Mouse (Mus musculus) left cerebral cortex, postnatal 36 days (tissue): ENCODE results near the gene Pdcd5. TPM values are rescaled to one million over a fixed set of nuclear protein-coding genes. Genes with fewer than 3 reads are reported as not detected.

ENCODE experiments used
- DNase-seq, 2 experiments: peaks; one replicate each; pipeline ENCODE4 v3.0.0; 2021 to 2022; ENCODE audit warnings: low spot score in 2 of 2, mixed read lengths in 1 of 2
- intact Hi-C: fragments of 180-260 bp; cut with DNase I; formaldehyde crosslinking; loops from one replicate; pipeline ENCODE4 v1.15.1; 2025
- total RNA-seq, 2 experiments: library from RNA; stranded (reverse); gene quantifications; 2 replicates each; pipeline ENCODE4 v1.2.3; 2021

Pdcd5 gene
- total RNA-seq, 2 experiments from 2014 or later = 69.4 to 71.6 TPM

DNA sequence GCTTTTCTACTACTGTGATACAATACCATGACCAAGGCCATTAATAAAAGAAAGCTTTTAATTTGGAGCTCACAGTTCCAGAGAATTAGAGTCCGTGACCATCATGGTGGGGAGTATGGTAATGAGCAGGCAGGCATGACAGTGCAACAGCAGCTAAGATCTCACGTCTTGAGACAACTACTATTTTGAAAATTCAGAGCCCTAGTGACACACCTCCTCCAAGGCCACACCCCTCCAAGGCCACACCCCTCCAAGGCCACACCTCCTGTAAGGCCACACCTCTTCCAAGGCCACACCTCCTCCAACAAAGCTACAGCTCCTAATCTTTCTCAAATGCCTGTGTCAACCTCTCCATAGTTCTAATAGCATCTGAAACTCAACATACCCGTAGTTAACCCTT is 1.8 kb upstream of the Pdcd5 start:
- intact Hi-C loops = loop anchor here (5.0 kb wide), 1 partner anchor 153 kb away; the partner anchor contains the start of gene Zfp507
- no peak for DNase-seq

DNA sequence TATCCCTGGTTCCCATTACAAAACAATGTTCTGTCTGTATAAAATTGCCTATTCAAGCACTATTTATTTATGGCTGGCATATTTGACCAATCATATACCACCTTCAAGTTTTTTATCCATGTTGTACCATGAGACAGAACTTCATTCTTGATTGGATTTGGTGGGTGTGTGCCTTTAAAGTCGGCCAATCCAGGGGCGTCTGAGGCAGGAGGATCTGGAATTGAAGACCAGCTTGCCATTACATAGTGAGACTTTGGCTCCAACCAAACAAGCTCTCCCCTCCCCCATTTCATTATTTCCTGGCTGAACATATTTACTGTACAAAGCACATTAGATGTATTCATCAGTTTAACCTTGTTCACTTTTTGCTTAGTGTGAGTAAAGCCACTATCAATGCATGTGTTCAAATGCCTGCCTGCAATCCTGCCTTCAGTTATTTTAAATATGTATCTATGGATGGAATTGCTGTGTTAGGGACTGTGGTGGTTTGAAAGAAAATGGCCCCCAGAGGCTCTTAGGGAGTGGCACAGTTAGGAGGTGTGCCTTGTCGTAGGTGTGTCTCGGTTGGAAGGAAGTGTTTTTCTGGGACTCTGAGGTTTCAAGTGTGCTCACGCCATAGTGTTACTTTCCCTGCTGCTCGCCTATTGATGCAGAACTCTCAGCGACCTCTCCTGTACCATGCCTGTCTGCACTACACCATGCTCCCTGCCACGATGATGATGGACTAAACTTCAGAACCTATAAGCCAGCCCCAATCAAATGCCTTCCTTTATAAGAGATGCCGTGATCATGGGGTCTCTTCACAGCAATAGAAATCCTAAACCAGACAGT is 1.1 kb upstream of the Pdcd5 start:
- intact Hi-C loops = loop anchor here (5.0 kb wide), 1 partner anchor 154 kb away; the partner anchor contains the start of gene Zfp507
- no peak for DNase-seq

DNA sequence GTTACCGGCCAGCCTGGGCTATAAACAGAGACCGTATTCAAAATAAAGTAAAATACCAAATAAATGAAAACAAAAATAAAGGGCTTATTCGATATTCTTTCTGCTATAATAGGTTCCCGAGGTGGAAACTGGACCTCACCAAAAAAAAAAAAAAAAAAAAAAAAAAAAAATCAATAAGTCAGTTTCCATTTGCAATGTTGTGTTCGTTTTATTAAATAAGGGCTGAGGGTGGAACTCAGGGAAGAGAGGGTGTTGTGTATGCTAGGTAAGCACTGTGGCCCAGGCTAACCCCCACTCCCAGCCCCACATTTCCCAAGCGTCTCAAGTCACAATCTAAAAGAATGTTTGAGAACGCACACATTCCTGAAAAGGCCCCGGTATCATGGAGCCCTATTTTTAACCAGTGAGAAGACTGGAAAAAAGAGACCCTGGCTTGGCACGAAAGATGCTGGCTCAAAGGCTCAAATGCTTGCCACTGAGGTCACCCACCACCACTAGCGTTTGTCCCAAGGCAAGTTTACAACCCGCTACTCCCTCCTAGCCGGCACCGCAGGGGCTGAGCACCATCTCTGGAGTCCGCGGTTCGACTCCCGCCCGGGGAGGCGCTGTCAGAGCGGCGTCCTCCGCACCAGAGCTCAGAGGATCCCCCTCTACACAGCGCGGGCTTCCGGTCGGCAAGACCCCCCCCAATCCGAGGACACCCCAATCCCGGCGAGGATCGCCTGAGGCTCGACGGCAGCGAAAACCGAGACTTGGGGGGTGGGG is 822 bp downstream of the Pdcd5 start:
- DNase-seq = no peak
- intact Hi-C loops = loop anchor here (5.0 kb wide), 1 partner anchor 156 kb away; the partner anchor contains the start of gene Zfp507

DNA sequence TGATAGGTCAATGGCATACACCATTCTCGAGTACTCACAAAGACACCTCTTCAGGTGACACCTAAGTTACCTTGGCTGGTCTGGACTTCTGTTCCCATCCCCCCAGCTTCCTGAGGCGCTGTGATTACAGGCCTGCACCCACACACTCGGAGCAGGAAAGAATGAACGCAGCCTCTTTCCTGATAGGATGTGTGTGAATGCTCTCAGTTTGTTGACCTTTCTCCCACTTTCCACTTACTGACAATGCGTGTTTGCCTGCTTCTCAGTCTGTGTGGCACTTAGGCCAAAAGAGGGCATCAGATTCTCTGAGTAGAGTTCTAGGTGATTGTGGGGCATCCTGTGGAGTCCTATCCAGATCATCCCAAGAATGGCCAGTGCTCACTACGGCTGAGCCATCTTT is 7.2 kb downstream of the Pdcd5 start:
- DNase-seq = no peak
- intact Hi-C loops = no loop called here

DNA sequence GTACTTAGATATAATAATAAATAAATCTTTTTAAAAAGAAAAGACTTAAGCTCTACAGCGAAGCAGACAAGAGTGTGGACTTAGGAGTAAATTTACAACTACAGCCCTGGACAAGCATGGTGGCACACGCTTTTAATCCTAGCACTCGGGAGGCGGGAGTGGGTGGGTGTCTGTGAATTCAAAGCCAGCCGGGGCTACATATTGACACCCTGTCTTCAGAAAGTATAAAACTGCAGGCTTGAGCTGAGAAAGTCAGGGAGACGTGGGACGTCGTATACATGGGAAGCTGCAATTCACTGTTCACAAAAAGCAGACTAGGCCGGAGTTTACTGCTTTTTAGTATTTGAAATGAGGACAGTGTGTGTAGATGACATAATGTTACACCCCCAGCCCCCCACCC is 10.4 kb downstream of the Pdcd5 start:
- DNase-seq = no peak
- intact Hi-C loops = loop anchor here (5.0 kb wide), 1 partner anchor 90 kb away; no protein-coding TSS in a partner anchor

DNA sequence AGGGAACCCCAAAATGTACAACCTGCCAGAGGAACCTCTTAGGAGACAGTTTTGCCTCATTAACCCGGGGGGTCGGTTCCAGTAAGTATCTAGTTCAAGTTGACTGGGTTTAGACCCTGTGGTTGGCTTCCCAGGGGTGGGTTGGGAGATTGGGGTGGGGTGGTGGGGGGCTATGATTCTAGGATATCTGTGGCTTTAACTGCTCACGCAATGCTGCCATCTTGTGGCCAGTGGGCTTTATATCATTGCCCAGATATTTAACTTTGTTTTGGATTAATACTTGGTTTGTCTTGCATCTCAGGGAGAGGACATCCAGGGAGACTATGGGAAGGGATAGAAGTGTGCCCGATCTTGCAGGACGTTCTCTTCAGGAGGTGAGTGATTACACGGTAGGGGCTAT is 11.1 kb downstream of the Pdcd5 start:
- intact Hi-C loops = loop anchor here (5.0 kb wide), 1 partner anchor 89 kb away; no protein-coding TSS in a partner anchor
- DNase-seq = no peak

DNA sequence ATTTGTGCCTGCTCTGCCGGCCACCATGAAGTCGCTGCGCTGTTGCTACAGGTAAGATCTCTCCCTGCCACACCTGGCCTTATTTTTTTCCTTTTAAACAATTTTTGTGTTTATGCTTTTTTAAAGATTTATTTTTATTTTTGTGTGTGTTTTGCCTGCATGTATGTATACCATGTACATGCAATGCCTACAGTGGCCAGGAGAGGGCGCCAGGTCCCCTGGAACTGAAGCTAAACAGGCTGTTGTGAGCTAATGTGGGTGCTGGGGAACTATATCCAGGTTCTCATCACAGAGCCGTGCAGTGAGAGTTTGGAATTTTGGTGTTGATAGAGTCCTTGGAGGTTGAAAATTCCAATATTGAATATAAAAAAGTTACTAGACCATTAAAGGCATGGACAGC is 18.8 kb downstream of the Pdcd5 start:
- intact Hi-C loops = no loop called here
- no peak for DNase-seq

DNA sequence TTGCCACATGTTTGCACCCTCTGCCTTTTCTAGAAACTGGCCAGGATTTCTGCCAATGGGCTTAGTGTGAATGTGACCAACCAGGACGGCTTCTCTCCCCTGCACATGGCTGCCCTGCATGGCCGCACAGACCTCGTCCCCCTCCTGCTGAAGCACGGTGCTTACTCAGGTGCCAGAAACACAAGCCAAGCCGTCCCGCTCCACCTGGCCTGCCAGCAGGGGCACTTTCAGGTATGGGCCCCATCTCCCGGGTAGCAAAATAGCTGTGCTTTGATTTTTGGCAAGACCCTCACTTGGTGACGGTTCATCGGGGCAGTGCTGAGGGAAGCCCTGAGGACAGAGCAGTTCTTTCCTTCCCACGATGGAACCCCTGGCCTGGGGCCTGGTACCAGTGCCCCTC is 19.9 kb downstream of the Pdcd5 start:
- DNase-seq = no peak
- intact Hi-C loops = no loop called here

DNA sequence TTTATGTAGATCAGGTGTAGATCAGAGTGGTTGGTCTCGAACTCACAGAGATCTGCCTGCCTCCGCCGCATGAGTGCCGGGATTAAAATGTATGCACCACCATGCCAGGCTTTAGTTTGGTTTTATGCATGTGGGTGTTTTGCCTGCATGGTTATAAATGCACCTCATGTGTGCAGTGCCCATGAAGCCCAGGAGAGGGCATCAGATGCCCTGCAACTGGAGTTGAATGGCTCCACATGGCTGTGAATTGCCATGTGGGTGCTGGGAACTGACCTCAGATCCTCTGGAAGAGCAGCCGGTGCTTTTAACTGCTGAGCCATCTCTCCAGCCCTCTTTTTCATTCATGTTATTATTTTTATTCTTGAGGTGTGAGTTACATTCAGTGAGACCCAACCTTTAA is 21.3 kb downstream of the Pdcd5 start:
- no peak for DNase-seq
- intact Hi-C loops = no loop called here

DNA sequence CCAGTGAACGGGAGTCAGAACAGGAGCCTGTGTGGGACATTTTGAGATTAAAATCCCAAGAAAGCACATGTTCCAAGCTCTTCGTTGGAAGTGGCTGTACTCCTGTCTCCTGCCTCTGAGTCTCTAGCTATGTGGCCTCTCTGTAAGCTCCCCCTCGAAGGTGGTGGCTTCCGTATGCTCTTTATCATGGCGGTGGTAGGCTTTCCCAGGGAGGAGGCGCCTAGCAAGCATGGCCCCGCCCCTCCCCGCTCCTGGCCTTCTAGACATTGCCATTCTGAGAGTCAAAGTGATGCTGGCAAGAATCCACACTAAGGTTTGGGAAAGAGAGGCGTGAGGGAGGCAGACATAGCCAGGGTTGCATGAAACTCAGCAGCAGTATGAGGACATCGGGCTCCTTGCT is 24.7 kb downstream of the Pdcd5 start:
- intact Hi-C loops = no loop called here

DNA sequence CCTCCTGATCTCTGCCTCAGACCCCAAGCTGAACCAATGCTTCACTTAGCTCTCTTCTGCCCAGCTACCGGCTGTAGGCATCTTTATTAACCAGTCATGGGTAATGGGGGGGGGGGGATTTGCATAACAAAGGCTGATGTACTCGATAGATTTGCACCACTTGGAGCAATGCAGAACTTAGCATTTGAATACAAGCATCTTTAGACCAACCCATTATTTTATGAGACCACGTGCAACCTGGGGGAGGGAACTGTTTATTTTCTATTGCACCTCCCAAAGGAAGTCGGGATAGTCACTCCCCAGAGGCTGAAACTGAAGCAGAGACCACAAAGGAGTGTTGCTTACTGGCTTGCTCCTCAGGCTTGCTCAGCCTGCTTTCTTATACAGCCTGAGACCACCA is 29.8 kb downstream of the Pdcd5 start:
- no peak for DNase-seq

More for the DNA sequence above, 24.7 kb downstream of the Pdcd5 start:
- DNase-seq = no peak

DNA sequence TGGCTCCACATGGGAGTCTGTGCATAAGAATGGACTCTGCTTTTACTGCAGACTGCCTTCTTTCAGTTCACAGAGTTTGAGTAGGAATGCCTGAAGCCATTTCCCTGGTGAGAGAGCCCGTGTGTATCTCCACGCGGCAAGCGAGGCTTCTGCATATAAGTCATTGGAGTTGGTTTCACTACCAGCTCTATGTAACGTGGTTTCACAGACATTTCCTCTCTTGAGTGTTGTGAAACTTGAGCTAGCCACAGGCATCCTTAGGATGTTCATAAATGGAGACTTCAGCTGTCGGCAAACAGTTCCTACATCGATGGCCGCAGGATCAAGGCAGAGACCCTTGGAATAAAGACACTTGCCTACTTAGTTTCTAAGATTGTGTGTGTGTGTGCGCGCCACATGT is 38.1 kb downstream of the Pdcd5 start:
- DNase-seq = no peak
- intact Hi-C loops = no loop called here

More for the DNA sequence above, 29.8 kb downstream of the Pdcd5 start:
- intact Hi-C loops = no loop called here

DNA sequence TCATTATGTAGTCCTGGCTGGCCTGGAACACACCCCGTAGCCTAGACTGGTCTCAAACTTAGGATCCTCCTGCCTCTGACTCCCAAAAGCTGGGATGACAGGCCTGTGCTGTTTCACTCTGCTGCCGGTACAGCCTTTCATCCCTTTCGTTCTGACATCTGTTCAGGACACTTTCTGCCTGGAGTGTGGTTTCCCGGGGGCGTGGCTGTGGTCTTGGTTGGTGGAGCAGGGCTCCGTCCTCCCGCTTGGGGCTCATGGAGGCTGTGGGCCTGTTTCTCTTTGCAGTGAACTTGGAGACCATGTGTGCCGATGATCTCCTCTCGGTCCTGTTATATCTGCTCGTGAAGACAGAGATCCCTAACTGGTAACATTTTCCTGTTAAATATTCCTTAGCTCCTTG is 40.5 kb downstream of the Pdcd5 start:
- DNase-seq = no peak
- intact Hi-C loops = no loop called here

DNA sequence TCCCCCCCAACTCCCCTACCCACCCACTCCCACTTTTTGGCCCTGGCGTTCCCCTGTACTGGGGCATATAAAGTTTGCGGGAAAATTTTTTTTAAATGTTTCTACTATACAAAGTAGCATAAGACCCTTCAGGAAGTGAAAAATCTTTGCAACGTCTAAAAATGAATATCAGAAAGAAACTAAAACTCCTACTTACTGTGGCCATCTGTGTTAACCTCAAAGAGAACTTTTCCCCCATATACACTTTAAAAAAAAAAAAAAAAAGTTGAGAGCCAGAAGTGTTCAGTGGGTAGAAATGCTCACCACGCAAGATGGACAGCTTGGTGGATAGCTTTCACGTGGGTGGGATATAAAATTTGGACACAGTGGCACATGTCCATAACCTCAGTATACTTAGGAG is 44.6 kb downstream of the Pdcd5 start:
- DNase-seq = no peak
- intact Hi-C loops = no loop called here

DNA sequence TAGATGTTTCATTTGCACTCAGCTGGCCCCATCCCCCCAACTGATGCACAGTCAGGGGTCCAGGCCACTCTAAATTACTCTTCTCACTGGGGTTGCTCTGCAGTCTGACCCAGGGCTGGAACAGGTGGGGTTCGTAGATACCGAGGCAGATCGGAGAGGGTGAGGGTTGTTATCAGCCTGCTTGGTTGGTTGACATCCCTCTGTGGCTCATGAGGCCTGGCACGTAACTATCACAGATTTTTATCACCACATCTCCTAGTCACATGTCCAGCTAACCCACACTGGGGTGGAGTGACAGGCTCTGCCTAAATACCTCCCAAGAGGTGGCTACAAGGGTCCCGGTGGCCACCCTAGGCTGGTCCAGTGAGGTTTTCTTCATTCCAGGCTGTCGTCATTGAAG is 46.2 kb downstream of the Pdcd5 start:
- no peak for DNase-seq
- intact Hi-C loops = no loop called here

DNA sequence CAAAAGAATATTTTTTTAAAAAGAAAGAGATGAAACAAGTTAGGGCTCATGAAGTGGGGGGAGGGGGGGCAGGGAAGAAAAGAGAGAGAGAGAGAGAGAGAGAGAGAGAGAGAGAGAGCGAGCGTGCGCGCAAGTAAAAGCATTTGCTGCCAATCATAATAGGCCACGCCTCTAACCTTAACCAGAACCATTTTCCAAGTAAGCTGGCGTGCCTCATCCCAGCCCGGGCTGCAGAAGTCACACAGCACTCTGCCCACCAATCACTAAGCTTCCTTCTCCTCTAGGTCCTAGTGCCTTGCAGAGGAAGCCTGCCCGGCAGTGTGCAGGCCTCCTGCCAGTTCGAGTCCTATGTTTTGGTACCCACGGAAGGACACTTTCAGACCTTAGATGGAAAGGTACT is 47.3 kb downstream of the Pdcd5 start:
- intact Hi-C loops = no loop called here
- DNase-seq = no peak

DNA sequence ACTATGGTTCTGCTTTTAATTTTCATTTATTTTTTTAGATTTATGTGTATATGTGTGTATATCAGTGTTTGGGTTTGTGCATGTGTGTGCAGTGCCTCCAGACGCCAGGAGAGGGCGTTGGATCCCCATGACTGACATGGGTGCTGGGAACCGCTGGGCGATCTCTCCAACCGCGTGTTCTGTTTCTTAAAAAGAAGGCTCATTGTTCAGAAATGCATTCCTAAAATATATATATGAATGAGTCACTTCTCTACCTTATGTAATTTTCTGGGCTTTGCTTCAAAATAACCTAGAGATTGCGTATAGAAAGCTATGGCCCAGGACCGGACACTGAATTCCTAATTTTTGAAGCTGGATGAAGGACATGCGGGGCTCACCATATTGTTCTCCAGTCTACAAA is 47.8 kb downstream of the Pdcd5 start:
- DNase-seq = peak; percentile 32 to 36
- intact Hi-C loops = no loop called here

DNA sequence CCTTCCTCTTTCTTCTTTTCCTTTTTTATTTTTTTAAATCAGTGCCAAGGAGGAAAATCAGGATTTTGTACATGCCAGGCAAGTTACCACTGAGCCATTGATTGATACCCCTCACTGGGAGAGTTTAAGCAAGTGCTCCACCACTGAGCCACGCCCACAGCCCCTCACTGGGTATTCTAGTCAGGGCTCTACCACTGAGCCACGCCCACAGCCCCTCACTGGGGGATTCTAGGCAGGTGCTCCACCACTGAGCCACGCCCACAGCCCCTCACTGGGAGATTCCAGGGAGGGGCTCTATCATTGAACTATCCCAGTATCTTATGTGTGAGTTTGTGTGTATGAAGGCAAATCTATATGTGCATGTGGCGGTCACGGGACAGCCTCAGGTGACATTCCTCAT is 53.0 kb downstream of the Pdcd5 start:
- no peak for DNase-seq
- intact Hi-C loops = no loop called here
